Mouse (Mus musculus) cerebellum, adult 18-20 months (tissue): ENCODE data around the gene Lif.
A peak's percentile ranks its signal among the peaks of the same experiment; 100 is the strongest.

Experiments
- DNase-seq, 2 experiments: peaks; one replicate each; pipeline ENCODE4 v3.0.0; 2021

The Lif gene

DNA sequence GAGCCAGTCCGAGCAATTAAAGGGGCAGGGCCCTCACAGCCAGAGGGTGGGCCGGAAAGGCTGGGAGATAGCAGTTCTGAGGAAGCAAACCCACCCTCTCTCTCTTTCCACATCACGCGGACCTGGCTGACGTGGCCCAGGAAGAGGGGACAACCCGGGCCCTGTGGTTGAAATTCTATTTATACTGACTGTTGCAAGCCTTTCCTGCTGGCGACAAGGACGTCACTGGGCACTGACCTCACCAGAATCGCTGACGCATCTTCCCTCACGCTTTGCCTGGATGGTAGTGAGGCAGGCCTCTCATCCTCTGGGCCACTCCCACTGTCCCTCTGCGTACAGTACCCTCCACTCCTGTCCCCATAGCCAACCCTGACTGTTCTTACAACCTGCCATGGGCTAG lies 24.7 kb upstream of the Lif start:
- no peak for DNase-seq

DNA sequence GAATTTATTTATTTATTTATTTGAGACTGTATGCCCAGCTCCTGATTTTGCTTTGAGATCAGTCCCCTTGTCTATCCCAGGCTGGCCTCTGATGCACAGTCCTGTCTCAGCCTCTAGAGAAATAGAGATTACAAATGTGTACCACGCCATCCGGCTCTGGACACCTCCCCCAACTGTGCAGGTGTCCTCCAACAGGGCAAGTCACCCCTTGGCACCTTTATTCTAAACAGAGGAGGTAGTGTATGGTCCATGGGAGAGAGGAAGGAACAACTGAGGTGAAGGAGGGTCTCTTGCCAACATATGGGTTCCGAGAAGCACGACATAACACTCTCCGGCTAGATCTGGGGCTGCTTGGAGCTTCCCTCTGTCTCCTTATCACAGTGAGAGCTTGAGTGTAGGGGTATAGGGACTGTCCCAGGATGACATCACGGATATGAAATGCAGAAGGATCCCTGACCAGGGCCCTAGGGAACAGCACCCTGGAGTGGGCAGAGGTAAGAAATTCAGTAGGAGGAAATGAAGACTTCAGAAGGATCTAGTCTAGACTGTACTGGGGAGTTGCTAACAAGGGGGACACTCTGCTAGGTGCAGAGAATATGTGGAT lies 22.2 kb upstream of the Lif start:
- DNase-seq = no peak

DNA sequence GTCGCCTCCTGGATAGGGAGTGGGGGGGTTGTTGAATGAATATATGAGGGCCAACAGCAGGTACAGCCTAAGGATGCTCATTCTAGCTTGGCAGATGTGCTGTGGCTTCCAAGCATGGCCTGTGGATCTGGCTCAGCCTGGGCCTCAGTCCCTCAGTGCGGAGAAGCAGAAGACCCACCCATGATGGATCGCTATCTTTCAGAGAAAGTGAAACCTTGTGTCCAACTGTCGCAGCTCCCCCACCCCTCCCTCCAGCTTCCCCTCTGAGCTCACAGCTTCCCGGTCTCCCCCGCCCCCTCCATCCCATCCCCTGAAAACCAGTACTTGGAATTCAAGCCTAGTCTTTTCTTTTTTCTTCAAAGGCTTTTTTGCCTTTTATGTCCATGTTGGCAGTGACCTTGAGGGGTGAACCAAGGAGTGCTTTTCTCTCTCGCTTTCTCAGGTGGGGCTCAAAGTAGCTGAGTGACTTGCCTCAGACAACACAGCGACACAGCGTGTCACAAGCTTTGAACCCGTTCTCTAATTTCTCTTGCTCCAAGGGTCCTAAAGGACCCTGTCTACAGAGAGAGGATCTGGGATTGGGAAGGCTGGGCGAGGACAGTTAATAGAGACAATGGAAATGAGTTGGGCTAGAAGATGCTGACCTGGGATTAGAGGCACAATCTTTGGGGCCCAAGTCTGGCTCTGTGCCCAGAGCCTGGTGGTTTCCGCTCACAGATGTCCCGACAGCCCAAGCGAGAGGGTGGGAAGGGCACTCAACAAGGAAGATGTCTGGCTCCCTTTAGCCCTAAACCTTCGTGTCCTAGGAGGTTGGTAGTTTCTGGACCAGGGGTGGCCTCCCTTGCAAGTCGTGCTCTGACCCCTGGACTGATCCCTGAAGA lies 21.5 kb upstream of the Lif start, which contains the start of gene Osm:
TSS of gene Osm (plus strand) at position 756 of the 881 bp plus-strand sequence.
- no peak for DNase-seq

DNA sequence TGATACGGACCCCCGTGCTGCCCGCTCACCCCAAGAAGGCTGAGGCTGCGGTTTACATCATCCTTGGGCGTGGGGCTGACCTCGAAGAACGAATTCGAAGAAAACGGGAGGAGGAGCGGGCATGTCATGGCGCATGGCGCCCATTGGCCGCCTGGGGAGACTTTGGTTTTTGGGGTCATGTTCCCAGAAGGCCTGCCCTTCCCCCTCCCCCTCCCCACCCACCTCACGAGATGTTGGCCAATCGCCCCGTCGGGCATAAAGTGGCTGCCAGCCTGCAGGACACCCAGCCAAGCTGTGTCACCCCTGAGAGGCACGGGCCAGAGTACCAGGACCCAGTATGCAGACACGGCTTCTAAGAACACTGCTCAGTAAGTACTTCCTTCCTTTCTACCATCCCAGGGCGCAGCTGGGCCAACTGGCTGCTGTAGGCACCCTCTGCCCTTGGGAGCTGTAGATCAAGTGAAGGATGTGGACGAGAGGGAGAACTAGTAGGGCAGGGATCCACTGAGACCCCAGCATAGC lies 20.8 kb upstream of the Lif start:
- no peak for DNase-seq

DNA sequence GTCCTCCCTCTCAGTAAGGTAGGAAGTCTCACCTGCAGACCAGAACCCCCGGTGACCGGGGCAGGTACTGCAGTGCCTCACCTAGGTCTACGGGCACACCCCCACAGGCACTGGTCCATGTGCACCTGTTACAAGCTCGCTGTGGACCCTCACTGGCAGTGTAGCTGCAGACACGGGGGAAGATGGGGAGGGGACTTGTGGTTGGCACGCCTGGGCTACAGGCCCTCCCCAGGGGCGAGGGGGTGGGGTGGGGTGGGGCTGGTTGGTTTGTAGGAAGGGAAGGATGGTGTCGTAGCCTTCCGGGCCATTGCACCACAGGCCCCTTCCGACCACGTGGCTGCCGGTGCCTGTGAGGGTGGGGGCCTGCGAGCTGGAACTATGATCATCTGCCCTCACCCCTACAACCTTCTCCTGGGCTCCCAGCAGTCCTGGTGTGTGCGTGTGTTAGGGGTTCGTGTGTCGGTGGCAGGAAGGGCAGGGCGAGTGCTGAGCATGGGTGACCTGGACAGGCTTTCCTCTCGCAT lies 19.9 kb upstream of the Lif start:
- DNase-seq = no peak

GRCm38 (mm10) chr11:4238167-4238566 lies 19.2 kb upstream of the Lif start:
- DNase-seq = no peak

DNA sequence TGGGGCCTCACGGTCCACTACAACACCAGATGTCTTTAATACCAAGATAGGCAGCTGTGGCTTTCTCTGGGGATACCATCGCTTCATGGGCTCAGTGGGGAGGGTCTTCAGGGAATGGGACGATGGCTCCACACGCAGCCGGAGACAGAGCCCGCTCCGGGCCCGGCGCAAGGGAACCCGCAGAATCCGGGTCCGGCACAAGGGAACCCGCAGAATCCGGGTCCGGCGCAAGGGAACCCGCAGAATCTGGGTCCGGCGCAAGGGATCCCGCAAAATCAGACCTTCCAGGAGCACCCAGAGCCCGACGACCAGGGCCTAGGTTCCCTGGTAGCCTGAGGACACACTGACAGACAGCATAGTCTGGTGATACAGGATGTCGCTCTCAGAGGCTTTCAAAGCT lies 17.7 kb upstream of the Lif start:
- no peak for DNase-seq

DNA sequence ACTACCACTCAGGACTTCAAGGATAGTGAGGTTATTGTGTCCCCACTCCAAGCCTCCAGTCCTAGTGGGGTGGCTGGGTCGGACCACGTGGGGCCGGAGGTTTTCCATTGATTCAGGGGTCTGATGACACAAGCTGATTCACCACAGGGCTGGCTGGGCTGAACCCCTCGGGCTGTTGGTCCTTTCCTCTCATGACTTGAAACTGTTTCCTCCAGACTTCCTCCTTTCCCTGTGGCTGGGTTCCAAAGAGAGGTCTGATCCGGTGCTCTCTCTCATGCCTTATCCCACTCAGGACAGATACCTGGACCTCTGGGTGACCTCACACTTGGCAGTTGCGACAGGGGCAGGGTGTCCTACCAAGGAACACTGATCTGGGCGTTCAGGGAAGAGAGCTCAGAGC lies 17.2 kb upstream of the Lif start:
- no peak for DNase-seq

DNA sequence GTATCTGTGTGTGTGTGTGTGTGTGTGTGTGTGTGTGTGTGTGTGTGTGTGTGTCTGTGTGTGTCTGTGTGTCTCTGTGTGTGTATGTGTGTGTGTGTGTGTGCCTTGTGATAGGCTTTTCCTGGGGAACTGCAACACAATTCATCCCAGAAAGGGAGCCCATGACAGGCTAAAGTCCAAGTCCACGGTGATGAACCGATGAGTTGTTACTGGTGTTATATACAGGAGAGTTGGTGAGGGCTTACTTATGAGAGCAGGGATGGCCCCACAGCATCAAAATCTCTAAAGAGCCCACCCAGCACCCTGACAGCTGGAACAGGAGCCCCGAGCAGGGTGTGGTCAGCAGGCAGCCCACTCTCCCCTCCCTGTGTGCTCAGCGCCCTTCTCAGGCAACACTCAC lies 16.2 kb upstream of the Lif start:
- DNase-seq = no peak

- DNase-seq = no peak
These were observed 11.2 kb upstream of the Lif start for GRCm38 (mm10) chr11:4246126-4246525.

DNA sequence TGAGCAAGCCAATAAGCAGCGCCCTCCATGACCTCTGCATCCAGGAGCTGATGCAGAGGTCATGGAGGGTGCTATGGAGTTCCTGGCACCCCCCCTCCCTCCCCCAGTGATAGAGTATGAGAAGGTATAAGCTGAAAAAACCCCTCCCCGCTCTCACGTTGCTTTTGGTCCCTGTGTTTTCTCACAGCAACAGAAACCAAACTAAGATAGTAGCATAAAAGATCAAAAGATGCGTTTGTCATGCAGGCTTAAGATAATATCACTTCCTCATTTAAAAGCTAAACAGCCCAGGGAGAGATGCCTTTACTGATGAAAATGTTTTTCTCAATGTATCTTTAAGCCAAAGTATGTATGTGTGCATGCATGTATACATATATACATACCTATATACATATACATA lies 10.7 kb upstream of the Lif start:
- no peak for DNase-seq

- DNase-seq = no peak
These were observed 10.0 kb upstream of the Lif start for GRCm38 (mm10) chr11:4247201-4247959.

DNA sequence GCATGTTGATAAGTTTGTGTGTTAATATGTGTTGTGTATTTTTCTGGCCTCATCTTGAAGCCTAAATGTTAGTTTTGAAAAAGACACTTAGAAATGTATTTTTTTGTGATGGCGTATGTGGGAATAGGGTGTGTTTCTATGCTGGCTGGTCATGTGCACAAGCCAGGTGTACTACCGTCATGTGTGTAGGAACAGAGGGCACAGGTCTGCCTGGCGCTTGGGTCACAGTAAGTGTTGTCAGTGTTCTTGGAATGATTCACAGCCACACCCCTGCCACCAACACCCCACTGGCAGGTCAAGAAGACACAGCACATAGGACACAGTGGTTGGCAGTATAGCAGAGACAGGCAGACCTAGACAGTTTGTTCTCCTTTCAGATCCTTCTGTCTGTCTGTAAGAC lies 8.2 kb upstream of the Lif start:
- DNase-seq = no peak

GRCm38 (mm10) chr11:4250290-4250689 lies 7.1 kb upstream of the Lif start:
- no peak for DNase-seq

DNA sequence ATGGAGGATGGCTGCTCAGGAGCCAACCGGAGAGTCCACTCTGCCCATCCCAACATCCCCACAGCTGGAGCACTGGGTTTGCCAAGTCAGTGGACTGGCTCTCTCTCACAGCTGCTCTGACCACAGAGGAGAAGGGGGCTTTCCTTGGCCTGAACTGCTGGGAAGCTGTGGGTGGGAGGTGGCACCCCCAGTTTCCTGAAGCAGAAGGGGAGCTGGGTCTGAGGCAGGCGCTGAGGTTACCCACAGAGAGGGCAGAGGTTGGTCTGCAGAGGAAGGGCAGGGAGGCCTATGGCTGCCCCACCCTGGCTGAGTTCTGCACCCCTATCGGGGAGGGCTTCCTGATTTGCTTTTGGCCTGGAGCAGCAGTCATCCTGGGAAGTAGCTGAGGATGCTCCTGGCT lies 6.0 kb upstream of the Lif start:
- DNase-seq = no peak

GRCm38 (mm10) chr11:4252886-4253285 lies 4.5 kb upstream of the Lif start:
- DNase-seq = no peak

DNA sequence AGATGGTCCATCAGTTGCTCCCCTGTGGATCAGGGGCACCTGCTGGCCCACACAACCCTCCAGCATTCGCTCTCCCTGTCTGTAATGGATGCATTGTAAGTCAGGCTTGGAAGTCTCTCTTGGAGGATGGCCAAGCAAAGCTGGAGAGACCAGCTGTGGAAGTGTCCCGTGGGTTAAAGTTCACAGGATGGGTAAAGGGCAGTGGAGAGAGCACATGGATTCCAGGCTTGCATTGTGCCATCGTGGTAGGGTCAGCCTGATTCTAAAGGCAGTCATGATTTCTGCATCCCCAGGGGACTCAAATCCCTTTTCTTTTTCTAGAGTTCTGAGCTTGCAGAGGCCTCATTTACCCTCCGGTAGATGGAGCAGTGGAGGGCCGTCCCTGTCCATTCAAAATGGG lies 399 bp downstream of the Lif start:
- DNase-seq = no peak

DNA sequence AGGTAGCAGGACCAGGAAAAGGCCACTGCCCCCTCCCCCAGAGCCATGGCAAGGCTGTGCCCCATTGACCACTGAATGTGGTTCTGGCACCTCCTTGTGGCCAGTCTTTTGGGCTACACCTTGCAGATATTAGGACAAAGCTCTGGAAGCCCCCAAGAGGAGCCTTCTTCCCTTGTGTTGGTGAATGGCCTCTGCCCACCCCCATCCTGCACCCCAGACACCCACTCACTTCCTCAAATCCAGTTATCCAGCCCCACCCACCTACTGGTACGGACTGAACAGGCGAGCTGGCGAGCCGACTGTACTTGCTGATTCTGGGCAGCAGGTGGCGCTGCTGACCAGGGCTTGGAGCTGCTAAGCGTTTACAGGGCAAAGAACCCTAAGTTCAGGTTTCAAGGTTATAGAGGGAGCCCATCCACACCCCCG lies 1.3 kb downstream of the Lif start:
- DNase-seq = peak; percentile 79 to 90

DNA sequence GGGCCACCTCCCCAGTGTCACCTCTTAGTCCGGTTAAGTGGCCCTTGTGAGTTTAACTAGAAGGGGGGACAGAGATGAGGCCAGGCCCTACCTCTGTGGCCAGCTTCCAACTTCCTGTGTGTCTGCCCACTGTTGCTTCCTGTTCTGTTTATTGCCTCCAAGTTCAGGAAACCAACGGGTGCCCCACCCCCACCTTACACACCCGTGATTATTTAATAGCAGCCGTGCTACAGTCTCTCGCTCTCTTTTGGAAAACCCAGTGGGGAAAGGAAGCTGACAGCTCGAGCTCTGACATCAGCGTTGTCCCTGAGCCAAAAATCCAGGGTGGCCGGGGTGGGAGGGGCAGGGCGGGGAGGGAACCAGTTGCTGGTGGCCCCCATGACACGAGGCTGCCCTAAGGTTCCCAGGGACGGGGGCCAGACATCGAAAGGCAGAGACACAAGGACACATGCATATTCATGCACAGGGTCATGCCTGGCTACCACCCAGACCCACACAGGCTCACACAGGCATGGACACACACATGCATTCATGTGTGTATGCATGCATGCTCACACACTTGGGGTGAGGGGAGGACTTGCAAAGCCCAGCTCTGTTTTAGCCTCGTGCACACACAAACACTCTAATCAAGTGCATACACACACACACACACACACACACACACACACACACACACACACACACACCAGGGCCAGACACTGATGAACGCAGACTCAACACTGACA lies 3.3 kb downstream of the Lif start:
- DNase-seq = no peak

GRCm38 (mm10) chr11:4261188-4261494 lies 3.8 kb downstream of the Lif start:
- DNase-seq = peak; percentile 43 to 57

DNA sequence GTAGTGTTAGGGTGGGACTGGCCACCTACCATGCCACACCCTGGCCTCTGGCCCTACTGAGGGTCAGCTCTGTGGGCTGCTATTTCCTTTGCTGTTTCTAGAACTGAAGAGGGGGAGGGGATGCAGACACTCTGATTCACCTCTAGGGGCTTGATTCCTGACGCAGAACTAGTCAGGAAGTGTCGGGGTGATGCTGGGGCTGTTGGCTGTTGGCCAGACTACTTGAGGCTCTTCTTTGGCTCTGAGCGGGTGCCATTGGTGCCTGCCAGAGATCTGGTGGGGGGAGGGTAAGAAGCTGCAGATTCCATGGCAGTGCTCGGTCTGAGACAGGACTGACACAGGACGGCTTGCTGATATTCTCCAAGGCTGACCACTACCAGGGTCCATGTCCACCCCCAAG lies 4.6 kb downstream of the Lif start:
- DNase-seq = no peak

DNA sequence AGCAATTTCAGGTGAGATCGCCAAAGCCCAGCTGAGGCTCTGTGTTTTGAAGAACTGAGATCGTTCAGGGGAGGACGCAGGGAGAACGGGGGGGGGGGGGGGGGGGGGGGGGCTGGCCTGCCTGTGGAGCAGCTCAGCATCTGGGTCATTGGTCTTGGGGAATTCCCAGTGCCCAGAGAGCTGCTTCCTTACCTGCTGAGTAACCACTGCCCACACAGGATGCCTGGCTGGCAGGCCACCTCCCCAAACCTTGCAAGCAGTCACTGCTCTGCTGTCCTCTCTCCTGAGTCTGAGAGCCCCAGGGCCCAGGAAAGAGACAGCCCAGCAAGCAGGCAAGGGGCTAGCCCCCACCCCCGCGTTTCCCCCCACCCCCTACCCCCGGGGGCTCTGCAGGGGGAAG lies 5.5 kb downstream of the Lif start:
- no peak for DNase-seq

DNA sequence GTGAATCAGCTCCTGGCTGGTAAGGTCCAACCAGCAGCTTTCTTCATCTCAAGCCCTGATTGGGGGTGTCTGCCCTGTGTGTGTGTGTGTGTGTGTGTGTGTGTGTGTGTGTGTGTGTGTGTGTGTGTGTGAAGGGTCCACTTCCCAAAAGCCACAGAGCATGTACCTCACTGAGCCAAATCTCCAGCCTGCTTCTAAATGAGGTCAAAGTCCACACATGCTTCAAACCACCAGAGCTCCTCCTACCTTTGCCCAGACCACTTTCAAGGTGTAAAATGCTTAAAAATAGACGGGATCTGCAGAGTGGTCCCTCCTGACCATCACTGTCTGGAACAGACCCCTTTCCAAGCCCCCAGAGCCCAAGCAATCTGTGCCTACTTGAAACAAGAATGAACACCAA lies 5.9 kb downstream of the Lif start:
- DNase-seq = no peak
